Mouse (Mus musculus) intestine, postnatal 0 days (tissue): ENCODE data around the gene E130208F15Rik. TPM values are rescaled to one million over a fixed set of nuclear protein-coding genes. Genes with fewer than 3 reads are reported as not detected.

Source experiments
- ATAC-seq: fragments of 200-750 bp; cut with Nextera tagmentation; 2 replicates; pipeline ENCODE4 v1.8.0; 2017; ENCODE audit warnings: mild to moderate bottlenecking, moderate TSS enrichment, moderate library complexity
- H3K27ac ChIP-seq: fragments of 300-500 bp; sonication (generic); 2 replicates; pipeline ENCODE4 v1.5.1; 2014; ENCODE audit warnings: mild to moderate bottlenecking, low read depth, low read length, moderate library complexity
- H3K27me3 ChIP-seq: fragments of 300-500 bp; sonication (generic); replicated peaks from 2 replicates; pipeline ENCODE4 v1.6.1; 2014; ENCODE audit warnings: low read length, mixed read lengths; ENCODE audit not compliant: control insufficient read depth, insufficient read depth
- H3K36me3 ChIP-seq: fragments of 300-500 bp; sonication (generic); 2 replicates; pipeline ENCODE4 v1.6.1; 2014; ENCODE audit warnings: mild to moderate bottlenecking, moderate library complexity; ENCODE audit not compliant: control insufficient read depth, insufficient read depth
- H3K4me1 ChIP-seq: fragments of 300-500 bp; sonication (generic); replicated peaks from 2 replicates; pipeline ENCODE4 v1.6.1; 2014; ENCODE audit warnings: antibody characterized with exemption, low read length, mixed read lengths; ENCODE audit not compliant: control insufficient read depth, insufficient read depth
- H3K4me2 ChIP-seq: fragments of 300-500 bp; sonication (generic); replicated peaks from 2 replicates; pipeline ENCODE4 v1.6.1; 2014; ENCODE audit warnings: low read depth, mild to moderate bottlenecking, moderate library complexity
- H3K4me3 ChIP-seq: fragments of 300-500 bp; sonication (generic); 2 replicates; pipeline ENCODE4 v1.5.1; 2014; ENCODE audit warnings: low read depth, low read length
- H3K9ac ChIP-seq: fragments of 300-500 bp; sonication (generic); 2 replicates; pipeline ENCODE4 v1.6.1; 2014; ENCODE audit warnings: mild to moderate bottlenecking, low read depth, low read length
- H3K9me3 ChIP-seq: fragments of 300-500 bp; sonication (generic); 2 replicates; pipeline ENCODE4 v1.6.1; 2016; ENCODE audit warnings: mixed run types; ENCODE audit not compliant: control insufficient read depth
- CTCF ChIP-seq: sonication (generic); IDR thresholded peaks from 2 replicates; pipeline ENCODE4 v1.5.1; 2016; ENCODE audit warnings: low read depth, mild to moderate bottlenecking, control low read depth, antibody characterized with exemption, moderate library complexity
- WGBS: fragments of 180-500 bp; shearing (Covaris S2); extraction: QIAGEN DNeasy Blood & Tissue Kit; methylation state at CpG from one replicate; pipeline ENCODE4 v1.1.7; 2014; 5-methylcytosine and 5-hydroxymethylcytosine counted together
- polyA plus RNA-seq: library from polyadenylated mRNA; unstranded; fragments of >200 nt; fragmentation: Nextera tagmentation; extraction: Ambion mirVana; gene quantifications from 2 replicates; pipeline ENCODE4 v1.2.1, GENCODE M21; 2015

E130208F15Rik gene
- polyA plus RNA-seq, 1 experiment from 2014 or later, result not detected

- WGBS, result 49% methylated on average over 3 of the region's 3 CpGs
- no peaks in the 10 kb centered on the region for H3K9me3 ChIP-seq
These were observed 20.6 kb upstream of the E130208F15Rik start for GRCm38 (mm10) chr7:30300914-30301313.

GRCm38 (mm10) chr7:30306083-30306779 lies 15.3 kb upstream of the E130208F15Rik start:
- Histone ChIP-seq H3K9me3 (no peaks in the 10 kb centered on the region), H3K36me3 (peaks cover 11% of the 10 kb centered on the region; the same call in 1 of the 2 replicates), H3K4me2 (no peak overlapping the region), H3K27ac (0 out of 2 replicates have a peak overlapping the region, but pooled peaks have one; percentile 41), H3K27me3 (no peaks in the 10 kb centered on the region), H3K4me1 (peaks cover 4% of the 10 kb centered on the region; the same call in 1 of the 2 replicates), H3K9ac (no peak overlapping the region), H3K4me3 (no peak overlapping the region)
- TF ChIP-seq CTCF, result peak; percentile 65
- ATAC-seq, result no peak
- 87% methylated on average over 16 of the region's 16 CpGs for WGBS

More at GRCm38 (mm10) chr7:30300914-30301313, 20.6 kb upstream of the E130208F15Rik start:
- H3K27me3 ChIP-seq, result no peaks in the 10 kb centered on the region
- H3K4me3 ChIP-seq, result no peak overlapping the region
- ATAC-seq, result no peak
- H3K4me1 ChIP-seq, result no peaks in the 10 kb centered on the region
- H3K36me3 ChIP-seq, result peaks cover 23% of the 10 kb centered on the region; the same call in 1 of the 2 replicates
- peak; percentile 75 for TF ChIP-seq CTCF
- H3K27ac ChIP-seq, result no peak overlapping the region
- H3K9ac ChIP-seq, result no peak overlapping the region
- no peak overlapping the region for H3K4me2 ChIP-seq

- Histone ChIP-seq H3K4me2 (peak within 1 kb of the TSS; percentile 95), H3K9ac (peak within 1 kb of the TSS; percentile 57), H3K27ac (peak within 1 kb of the TSS; percentile 23; the same call in 1 of the 2 replicates), H3K4me1 (peaks cover 4% of the 10 kb centered on the region; the same call in 1 of the 2 replicates), H3K4me3 (peak within 1 kb of the TSS; percentile 71), H3K27me3 (no peaks in the 10 kb centered on the region), H3K9me3 (no peaks in the 10 kb centered on the region), H3K36me3 (peaks cover 14% of the 10 kb centered on the region; the same call in 1 of the 2 replicates)
- no peak for TF ChIP-seq CTCF
- WGBS, result 2% methylated on average over 27 of the region's 27 CpGs
- ATAC-seq, result peak; percentile 99
These were observed 13.2 kb upstream of the E130208F15Rik start, which contains the start of gene Alkbh6 for GRCm38 (mm10) chr7:30308076-30309005. Gene Alkbh6 (plus strand): TSS chr7:30308717.

- H3K36me3 ChIP-seq, result peaks cover 9% of the 10 kb centered on the region; the same call in 1 of the 2 replicates
- WGBS, result 52% methylated on average over 15 of the region's 15 CpGs
These were observed 12.0 kb upstream of the E130208F15Rik start for GRCm38 (mm10) chr7:30309395-30310129.

GRCm38 (mm10) chr7:30310136-30310535 lies 11.4 kb upstream of the E130208F15Rik start:
- no peak for ATAC-seq
- peaks cover 4% of the 10 kb centered on the region; the same call in 1 of the 2 replicates for H3K4me1 ChIP-seq
- H3K9ac ChIP-seq, result no peak overlapping the region
- H3K27ac ChIP-seq, result no peak overlapping the region
- no peaks in the 10 kb centered on the region for H3K9me3 ChIP-seq
- H3K4me3 ChIP-seq, result no peak overlapping the region
- H3K27me3 ChIP-seq, result no peaks in the 10 kb centered on the region
- 86% methylated on average over 12 of the region's 12 CpGs for WGBS
- peaks cover 9% of the 10 kb centered on the region; the same call in 1 of the 2 replicates for H3K36me3 ChIP-seq
- no peak for TF ChIP-seq CTCF
- H3K4me2 ChIP-seq, result no peak overlapping the region

More at GRCm38 (mm10) chr7:30309395-30310129, 12.0 kb upstream of the E130208F15Rik start:
- peak overlapping the region; percentile 71 for H3K4me3 ChIP-seq
- no peak for TF ChIP-seq CTCF
- ATAC-seq, result no peak
- H3K4me1 ChIP-seq, result peaks cover 4% of the 10 kb centered on the region; the same call in 1 of the 2 replicates
- H3K9ac ChIP-seq, result peak overlapping the region; percentile 57; the same call in 1 of the 2 replicates
- H3K27me3 ChIP-seq, result no peaks in the 10 kb centered on the region
- H3K9me3 ChIP-seq, result no peaks in the 10 kb centered on the region
- no peak overlapping the region for H3K27ac ChIP-seq
- peak overlapping the region; percentile 95 for H3K4me2 ChIP-seq
